Mouse (Mus musculus) hematopoietic stem cell, adult 5-6 weeks (primary cell): ENCODE measurements around the gene Lactb. TPM values are rescaled to one million over a fixed set of nuclear protein-coding genes. Genes with fewer than 3 reads are reported as not detected.

Experiments
- ATAC-seq, 2 experiments: fragments of 125-278 bp in 1 of 2; replicated peaks in 1 of 2; 2 replicates each; pipeline ENCODE4 v1.8.0; 2016 to 2017; ENCODE audit warnings: inconsistent platforms in 2 of 2, mild to moderate bottlenecking in 2 of 2, moderate number of reproducible peaks in 2 of 2, low read depth in 1 of 2, moderate TSS enrichment in 1 of 2; ENCODE audit not compliant: low FRiP score in 2 of 2, poor library complexity in 2 of 2, severe bottlenecking in 2 of 2, insufficient read depth in 1 of 2, low TSS enrichment in 1 of 2
- total RNA-seq: library from RNA; stranded (forward); fragments of 172-1452, 232-1000 nt; gene quantifications from 2 replicates; pipeline ENCODE4 v1.2.3, GENCODE M21; 2017

The Lactb gene
- 17.9 and 23.8 TPM in 2 replicates for total RNA-seq

DNA sequence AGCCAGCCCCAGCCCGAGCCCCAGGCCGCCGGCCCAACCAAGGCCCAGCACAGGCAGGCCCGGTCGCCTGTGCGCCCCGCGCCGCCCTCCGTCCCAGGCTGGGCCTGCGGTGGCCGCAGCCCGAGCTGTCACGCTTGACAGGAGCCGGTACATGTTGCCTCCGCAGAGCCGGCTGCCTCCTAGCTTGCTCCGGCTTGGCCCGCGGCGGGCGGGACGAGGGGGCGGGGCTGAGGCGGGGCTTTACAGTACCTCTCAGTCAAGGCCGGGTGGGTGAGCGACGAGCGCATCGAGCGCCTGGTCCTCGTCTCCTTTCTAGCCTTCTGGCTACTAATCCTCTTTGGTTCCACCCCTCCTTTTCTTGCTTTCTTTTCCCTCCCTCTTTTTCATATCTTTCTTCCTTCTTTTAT, at the start of gene Lactb:
Gene Lactb (minus strand): TSS at position 246 of the 407 bp plus-strand sequence.
- ATAC-seq: peak; percentile 63 to 79

GRCm38 (mm10) chr9:67023371-67023770, 48.1 kb upstream of the Lactb start:
- no peak for ATAC-seq

GRCm38 (mm10) chr9:67020063-67020462, 44.8 kb upstream of the Lactb start:
- ATAC-seq: peak; percentile 35 to 63; a peak in 2 of 4 replicates

GRCm38 (mm10) chr9:67013501-67013900, 38.2 kb upstream of the Lactb start:
- peak; percentile 45 to 48; a peak in 3 of 4 replicates for ATAC-seq

- no peak for ATAC-seq
Measured at GRCm38 (mm10) chr9:67012470-67012869, 37.2 kb upstream of the Lactb start.

DNA sequence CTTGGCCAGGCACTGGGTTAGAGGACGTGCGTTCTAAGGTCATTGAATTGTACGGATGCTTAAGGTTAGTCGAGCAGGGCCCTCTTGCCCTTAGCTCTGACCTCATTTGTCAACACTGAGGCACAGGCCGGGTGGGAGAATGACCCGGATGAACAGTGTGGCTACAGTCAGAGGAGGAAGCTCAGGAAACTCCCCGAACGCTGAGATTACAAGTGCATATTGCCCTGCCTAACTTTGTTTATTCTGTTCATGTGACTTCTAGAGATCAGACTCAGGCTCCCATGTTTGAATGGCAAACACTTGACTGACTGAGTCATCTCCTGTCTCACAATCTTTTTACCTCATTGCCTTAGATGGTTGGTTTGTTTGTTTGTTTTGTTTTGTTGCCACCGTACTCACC, 36.2 kb upstream of the Lactb start:
- ATAC-seq: no peak

GRCm38 (mm10) chr9:67008781-67009180, 33.5 kb upstream of the Lactb start:
- ATAC-seq: no peak

DNA sequence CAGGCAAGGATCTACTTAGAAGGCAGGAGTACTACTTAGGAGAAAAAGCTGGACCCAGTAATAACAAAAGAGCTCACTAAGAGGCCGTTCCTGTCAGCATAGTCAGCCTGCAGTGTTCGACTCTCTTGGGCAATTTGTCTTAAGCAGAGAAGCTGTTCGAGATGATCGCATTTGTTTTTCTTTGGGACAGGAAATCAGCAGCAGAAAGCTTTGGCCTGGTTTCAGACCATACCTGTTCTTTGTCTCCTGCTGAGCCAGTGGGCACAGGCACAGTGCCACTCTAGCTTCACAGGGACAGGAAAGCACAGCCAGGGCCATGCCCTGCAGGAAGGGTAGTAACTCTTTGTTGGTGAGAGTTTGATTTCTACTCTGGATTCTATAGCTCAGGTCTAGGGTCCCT, 31.1 kb upstream of the Lactb start:
- no peak for ATAC-seq

DNA sequence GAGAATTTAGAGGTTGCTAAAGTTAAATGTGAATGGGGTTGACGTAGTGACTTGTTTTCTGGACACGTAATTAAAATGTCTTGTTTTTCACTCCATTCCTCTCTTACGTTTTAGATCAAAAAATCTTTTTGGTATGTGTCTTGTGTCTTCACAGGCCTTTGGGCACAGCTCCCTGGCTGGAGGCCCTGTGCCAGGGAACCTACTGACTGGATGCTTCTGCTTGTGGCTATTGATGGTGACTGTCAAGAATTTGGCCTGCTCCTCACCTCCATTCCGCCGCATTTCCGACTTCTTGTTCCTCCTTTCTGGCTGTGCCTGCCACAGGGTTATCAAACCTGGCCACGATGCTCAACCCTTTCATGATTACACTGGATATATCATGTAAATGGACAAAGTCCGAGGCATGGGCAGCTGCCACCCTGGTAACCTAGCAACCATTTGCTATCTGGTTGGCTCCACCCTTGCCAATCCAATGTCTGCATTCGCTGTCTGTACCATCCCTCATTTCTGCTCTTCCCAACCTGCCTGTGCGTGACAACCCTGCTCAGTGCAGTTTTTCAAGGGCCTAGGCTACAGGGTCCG, 30.0 kb upstream of the Lactb start:
- ATAC-seq: no peak

DNA sequence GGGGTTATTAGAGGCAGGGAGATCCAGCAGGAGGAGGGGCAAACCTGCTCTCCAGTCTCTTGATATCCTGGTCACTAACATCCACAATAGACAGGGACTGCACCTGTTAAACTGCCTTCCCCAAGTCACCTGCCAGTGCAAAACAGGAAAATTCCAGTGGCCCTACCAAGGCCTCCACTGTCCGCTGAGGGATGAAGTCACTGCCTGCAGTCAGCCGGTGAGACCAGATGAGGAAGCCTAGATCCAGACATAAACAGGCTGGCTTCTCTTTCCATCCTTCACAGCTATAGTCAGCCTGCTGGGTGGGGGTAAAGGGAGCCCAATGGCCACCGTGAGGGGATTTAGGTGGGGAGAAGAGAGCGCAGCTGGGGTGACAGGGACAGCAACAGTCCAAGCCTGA, 28.4 kb upstream of the Lactb start:
- no peak for ATAC-seq

DNA sequence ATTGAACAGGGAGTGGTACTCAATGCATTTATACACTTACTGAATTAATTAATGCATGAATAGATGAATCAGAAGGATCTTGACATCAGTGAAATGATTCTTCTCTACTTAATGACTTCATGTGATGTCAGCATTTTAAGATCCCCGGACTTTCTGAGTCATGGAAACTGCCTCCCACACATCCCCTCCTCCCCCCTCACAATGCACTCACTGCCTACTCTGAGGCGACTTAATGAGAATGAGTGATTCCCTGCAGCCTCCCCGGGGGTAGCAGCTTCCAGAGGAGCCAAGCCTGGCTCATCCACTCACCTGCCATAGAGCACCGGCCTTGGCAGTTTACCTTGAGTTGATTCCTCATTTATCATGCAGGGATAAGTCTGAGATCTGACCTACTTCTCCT, 27.9 kb upstream of the Lactb start:
- no peak for ATAC-seq

DNA sequence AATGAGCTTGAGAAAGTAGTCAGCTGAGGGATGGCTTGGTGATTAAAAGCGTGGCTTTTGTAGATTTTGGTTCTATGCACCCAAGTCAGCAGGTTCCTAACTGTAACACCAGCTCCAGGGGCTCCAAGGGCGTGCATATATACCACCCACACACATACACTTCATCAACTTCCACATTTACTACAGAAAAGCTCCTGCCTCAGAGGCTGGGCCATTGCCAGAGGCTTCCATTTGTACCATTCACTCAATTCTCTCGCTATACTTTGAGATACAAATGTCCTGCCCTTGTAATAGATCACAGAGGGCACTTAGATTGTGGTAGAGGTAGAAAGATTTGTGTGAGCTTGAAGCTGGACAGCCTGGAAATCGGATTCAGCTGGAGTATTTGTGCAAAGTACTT, 26.2 kb upstream of the Lactb start:
- no peak for ATAC-seq

DNA sequence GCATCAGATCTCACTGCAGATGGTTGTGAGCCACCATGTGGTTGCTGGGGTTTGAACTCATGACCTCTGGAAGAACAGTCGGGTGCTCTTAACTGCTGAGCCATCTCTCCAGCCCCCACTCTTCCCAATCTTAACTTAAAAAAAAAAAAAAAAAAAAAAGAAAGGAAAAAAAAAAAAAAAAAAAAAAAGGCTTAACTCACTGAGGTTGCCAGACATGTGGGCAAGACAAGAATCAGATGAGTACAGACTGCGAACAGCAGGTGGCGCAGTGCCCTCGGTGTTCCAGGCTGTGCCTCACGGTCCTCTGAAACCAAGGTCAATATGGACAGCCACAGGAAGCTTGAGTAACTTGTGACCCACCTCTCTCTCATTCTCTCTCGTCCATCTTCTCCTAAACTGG, 25.8 kb upstream of the Lactb start:
- peak; percentile 78 to 93 for ATAC-seq

DNA sequence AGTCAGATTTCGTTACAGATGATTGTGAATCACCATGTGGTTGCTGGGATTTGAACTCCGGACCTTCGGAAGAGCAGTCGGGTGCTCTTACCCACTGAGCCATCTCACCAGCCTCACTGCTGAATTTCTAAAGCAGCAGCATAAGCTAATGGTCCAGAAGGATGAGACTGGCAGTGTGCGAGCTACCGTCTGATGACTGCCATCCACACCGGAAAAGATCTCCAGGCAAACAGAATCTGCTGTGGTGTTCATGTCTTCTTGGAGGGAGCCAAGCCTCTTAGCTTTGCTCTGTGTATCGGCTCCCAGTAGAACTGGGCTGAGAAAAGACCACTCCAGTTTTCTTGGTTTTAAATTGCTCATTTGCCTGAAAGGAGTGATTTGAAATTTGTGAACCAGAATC, 24.4 kb upstream of the Lactb start:
- ATAC-seq: no peak

- no peak for ATAC-seq
Measured at GRCm38 (mm10) chr9:66991750-66992410, 16.6 kb upstream of the Lactb start.

DNA sequence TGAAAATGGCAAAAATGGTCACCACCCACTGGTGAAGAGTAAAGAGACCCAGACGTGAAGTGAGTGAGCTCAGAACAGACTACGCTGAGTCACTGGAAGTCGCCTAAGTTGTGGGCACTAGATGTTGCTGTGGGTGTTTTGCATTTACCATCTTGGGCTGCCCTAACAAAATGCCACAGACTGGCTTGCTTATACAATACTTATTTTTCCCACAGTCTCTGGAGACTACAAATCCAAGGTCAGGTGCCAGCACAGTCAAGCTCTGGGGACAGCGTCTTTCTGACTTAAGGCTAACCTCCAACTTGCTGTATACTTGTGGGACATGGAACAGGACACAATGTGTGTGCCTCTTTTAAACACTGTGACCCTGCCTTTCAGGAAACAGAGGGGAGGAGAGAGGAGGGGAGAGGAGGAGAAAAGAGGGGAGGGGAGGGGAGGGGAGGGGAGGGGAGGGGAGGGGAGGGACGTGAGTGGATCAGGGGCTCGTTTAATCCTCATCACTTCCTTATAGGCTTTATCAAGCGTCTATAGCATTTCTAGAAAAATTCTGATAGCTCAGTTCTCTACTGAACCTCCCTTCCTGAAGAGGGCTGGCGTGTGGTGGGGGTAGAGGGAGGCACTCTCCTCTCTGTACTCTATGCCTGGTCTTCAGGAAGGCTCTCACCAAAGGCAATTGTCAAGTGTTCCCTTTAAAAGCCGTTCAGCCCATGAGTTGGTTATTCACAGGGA, 15.9 kb upstream of the Lactb start:
- peak in 1 of 2 experiments; percentile 20; a peak in 2 of 4 replicates for ATAC-seq

DNA sequence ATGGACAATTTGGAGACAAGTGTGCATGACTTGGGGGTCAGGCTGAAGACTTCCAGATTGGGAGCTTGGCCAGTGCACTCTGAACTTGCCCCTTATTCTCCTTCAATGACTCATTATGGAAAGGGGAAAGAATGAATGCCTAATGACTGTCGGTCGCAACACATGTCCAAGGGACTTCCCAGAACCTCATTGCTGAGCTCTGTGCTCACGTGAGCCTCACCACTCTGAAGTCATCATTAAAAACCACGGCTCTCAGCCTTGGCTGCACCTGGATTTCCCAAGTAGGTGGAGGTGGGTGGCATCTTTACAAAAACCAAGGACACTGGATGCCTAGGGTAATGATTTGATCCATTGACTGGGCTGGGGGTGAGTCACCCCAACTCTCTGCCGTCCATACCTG, 14.8 kb upstream of the Lactb start:
- ATAC-seq: no peak

DNA sequence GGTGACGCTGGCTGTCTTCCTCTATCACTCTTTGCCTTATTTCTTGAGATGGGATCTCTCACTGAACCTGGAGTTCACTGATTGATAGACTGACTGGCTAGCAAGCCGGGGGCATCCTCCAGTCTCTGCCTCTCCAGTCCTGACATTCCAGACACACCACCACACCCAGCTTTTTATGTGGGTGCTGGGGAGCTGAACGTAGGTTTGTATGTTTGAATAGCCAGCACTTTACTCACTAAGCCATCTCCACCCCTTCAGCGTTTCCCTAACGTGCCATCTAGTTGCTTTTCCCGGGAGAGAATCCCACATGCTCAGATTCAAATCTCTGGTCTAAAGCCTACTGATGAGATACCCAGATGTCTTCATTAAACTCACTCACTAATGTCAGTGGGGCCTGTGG, 14.3 kb upstream of the Lactb start:
- ATAC-seq: no peak
